Mouse (Mus musculus) embryonic fibroblast, embryonic 13.5 days (primary cell): ENCODE measurements around the gene Erich6b. TPM values are rescaled to one million over a fixed set of nuclear protein-coding genes. Genes with fewer than 3 reads are reported as not detected.

Experiments
- H3K27ac ChIP-seq: 2 replicates; pipeline ENCODE4 v1.5.1; 2012; ENCODE audit warnings: low read length, control low read depth, inconsistent platforms; ENCODE audit not compliant: insufficient read depth
- H3K4me1 ChIP-seq: 2 replicates; pipeline ENCODE4 v1.6.1; 2011; ENCODE audit warnings: low read length; ENCODE audit not compliant: control insufficient read depth, insufficient read depth
- H3K4me3 ChIP-seq: 2 replicates; pipeline ENCODE4 v1.5.1; 2011; ENCODE audit warnings: mild to moderate bottlenecking, control low read depth, low read length; ENCODE audit not compliant: insufficient read depth
- CTCF ChIP-seq: IDR thresholded peaks from 2 replicates; pipeline ENCODE4 v1.5.1; 2011; ENCODE audit warnings: mild to moderate bottlenecking, control low read depth, low read length, moderate library complexity, borderline replicate concordance; ENCODE audit not compliant: insufficient read depth
- POLR2A ChIP-seq: IDR thresholded peaks from 2 replicates; pipeline ENCODE4 v1.6.1; 2011; ENCODE audit warnings: low read depth, mild to moderate bottlenecking, control low read depth, low read length, moderate library complexity
- polyA plus RNA-seq: library from polyadenylated mRNA; stranded (reverse); fragments of >200 nt; gene quantifications from 2 replicates; pipeline ENCODE4 v1.2.4, GENCODE M21; 2011; ENCODE audit warnings: low read depth; ENCODE audit not compliant: missing spikeins, insufficient read length

The Erich6b gene
- not detected in 2 replicates for polyA plus RNA-seq

DNA sequence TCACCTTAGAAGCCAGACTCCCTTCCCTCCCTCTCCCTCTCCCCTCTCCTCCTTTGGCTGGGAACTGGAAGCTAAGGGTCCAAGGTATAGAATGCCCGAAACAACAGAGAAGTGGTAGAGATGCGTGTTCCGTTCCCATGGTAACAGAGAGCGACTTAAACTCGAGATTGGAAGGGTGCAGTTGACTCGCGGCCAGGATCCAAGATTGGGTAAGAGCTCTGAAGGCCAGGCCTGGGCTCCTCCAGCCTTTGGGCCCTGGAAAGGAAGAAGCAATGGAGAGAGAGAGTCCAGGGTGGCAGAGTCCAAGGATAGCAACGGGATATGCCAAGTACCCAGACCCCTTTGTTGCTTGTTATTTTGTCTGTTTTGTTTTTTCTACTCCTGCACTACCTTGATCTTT, at the start of gene Erich6b:
TSS of gene Erich6b (plus strand) at position 180 of the 400 bp plus-strand sequence.
- TF ChIP-seq CTCF (no peak), POLR2A (no peak)
- H3K27ac ChIP-seq, result no peak within 1 kb of the TSS
- no peak within 1 kb of the TSS for H3K4me3 ChIP-seq
- H3K4me1 ChIP-seq, result no peaks in the 10 kb centered on the region

DNA sequence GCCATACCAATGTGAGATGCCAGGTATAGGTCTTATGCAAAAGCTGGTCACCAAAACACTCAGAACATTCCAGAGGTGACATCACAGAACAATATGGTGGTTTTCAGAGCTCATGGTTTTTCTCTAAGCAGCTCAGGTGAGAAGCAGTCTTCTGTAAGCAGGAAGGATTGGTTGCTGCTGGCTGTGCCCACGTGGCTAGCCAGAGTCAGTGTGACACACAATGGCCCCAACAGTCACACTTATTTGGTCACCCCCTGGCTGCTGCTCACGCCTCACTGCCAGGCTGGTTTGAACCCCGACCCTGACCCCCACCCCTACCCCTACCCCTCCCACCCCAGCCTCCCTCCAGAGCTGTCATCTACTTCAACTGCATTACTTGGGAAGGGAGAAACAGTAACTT, 49.1 kb upstream of the Erich6b start, which contains the start of gene Spert:
TSS of gene Spert (minus strand) at position 139 of the 400 bp plus-strand sequence.
- Histone ChIP-seq H3K4me3 (no peak within 1 kb of the TSS), H3K27ac (no peak within 1 kb of the TSS), H3K4me1 (no peaks in the 10 kb centered on the region)
- no peak for TF ChIP-seq CTCF
- no peak for TF ChIP-seq POLR2A

DNA sequence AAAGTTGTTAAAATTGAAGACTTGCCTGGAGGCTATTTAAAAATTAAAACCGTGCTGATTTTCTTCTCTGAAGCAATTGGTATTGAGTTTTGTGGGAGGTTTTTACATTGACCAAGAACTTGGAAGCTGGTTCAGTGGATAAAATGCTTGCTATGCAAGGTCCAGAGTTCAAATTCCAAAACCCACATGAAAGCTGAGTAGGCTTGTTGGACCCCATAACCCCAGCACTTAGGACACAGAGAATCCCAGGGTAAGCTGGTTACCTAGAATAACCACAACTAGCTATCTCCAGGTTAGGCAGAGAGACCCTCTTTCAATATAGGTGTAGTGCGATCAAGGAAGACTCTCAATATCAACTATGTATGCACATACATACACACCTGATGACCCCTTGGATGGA, 32.9 kb upstream of the Erich6b start:
- no peak for TF ChIP-seq POLR2A
- TF ChIP-seq CTCF, result no peak
- no peaks in the 10 kb centered on the region for H3K4me1 ChIP-seq
- H3K27ac ChIP-seq, result no peak overlapping the region
- no peak overlapping the region for H3K4me3 ChIP-seq

DNA sequence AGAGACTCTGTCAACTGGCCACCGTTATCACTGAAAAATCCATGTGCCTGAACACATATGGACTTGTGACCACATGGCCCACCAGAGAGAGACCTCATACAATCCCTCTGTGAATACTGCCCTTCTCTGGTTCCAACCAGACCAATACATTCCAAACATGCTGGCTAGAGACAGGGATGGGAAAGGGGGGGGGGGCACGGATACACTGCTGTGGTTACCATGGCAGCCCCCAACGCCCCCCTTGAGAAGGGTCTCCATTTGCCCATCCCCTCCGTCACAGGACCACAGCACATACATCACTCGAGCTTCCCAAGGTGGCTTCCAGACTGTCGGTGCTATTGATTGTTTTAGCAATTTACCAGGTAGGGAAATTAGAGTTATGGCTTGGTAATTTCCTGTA, 25.7 kb upstream of the Erich6b start:
- TF ChIP-seq POLR2A, result no peak
- TF ChIP-seq CTCF, result no peak
- H3K4me3 ChIP-seq, result no peak overlapping the region
- H3K27ac ChIP-seq, result no peak overlapping the region
- H3K4me1 ChIP-seq, result no peaks in the 10 kb centered on the region

DNA sequence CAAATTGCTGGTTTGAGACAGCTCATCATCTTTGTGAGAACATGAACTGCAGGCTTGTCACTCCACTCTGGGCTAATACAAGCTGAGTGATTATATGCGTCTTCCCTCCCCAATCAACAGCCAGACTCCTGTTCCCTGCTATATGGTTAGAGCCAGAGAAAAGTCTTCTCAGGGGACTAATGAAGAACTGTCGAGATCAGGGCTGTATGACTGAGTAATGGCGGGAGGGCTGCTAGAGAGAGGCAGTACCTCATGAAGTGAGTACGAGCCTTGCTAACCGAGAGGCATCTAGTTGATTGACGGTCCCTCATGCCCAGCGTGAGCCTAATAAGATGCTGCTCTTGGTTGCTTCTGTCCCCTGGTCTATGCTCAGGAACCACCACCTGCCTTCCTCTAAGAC, 19.1 kb upstream of the Erich6b start:
- no peak for TF ChIP-seq POLR2A
- TF ChIP-seq CTCF, result no peak
- no peak overlapping the region for H3K4me3 ChIP-seq
- no peaks in the 10 kb centered on the region for H3K4me1 ChIP-seq
- H3K27ac ChIP-seq, result no peak overlapping the region

DNA sequence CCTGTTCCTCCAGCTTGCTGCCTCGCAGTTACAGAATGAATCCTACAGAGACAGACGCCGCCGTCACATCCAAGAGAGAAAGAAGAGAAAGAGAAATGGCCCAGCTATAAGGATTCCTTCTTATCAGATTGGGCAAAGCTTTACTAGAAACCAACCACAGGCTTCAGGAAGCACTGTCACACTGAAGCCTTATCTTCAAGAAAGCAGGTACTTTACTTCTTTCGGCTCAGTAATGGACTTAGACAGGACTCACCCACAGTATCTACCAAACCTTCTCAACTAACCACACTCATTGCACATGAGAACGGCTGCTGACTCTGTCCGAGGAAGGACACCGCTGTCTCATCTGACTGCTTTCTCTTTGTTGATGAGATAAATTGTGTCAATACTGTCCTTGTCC, 13.2 kb upstream of the Erich6b start:
- no peak overlapping the region for H3K4me3 ChIP-seq
- TF ChIP-seq CTCF (no peak), POLR2A (no peak)
- no peaks in the 10 kb centered on the region for H3K4me1 ChIP-seq
- H3K27ac ChIP-seq, result no peak overlapping the region

DNA sequence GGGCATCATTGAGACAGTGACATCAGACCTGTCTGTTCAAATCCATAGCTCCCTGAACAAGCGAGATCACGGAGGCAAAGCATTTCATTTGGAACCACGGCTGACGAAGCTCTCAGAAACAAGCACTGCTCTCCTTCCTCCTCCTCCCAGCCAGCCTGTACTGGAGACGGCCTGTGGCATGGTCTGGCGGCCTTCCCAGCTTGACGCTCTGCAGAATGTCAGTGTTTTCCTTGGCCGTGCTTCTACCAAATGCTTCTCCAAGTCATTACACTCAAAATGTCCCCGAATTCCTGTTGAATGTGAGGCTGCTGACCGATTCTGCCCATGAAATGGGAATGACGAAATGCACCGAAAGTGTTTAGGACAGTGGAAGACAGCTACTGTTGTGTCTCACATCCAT, 6.7 kb upstream of the Erich6b start:
- Histone ChIP-seq H3K4me3 (no peak overlapping the region), H3K27ac (peak overlapping the region; percentile 43; the same call in 1 of the 2 replicates), H3K4me1 (0 out of 2 replicates have a peak, but pooled peaks cover 4% of the 10 kb centered on the region)
- no peak for TF ChIP-seq POLR2A
- no peak for TF ChIP-seq CTCF

DNA sequence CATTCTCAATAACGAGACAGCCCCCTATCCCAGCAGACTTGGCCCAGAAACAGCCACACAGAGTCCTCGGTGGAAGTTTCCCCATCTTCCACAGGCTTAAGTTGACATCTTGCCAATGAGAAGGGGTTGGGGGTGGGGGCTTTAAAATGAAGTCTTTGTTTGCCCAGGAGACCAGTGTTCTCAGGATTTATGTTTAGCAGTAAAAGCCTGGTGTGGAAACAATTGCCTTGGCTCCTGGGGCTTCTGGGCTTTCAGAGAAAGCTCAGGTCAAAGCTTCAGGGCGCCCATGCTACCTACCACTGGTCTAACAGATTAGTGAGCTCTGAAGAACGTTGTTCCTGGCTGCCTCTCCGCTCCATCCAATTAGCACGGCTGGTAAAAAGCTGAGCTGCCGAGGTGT, 6.0 kb upstream of the Erich6b start:
- no peak for TF ChIP-seq CTCF
- no peak for TF ChIP-seq POLR2A
- Histone ChIP-seq H3K4me3 (no peak overlapping the region), H3K4me1 (0 out of 2 replicates have a peak, but pooled peaks cover 4% of the 10 kb centered on the region), H3K27ac (peak overlapping the region; percentile 43; the same call in 1 of the 2 replicates)

DNA sequence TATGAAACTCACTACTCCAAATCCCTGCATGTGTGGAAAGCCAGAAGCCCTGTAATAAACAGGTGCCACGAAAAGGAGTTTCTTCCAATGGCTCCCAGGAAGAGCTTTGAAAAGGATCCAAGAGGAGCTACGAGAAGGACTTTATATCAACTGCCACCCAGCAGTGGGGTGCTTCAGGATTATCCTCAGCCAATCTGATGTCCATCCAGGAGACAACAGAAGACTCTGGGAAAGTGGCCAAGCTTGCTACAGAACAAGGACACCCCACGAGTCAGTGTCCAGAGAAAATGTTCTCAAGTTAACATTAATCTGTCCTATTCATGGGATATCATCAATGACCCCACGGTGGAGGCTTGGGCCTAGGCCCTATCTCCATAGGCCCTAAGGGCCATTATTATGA, 4.4 kb upstream of the Erich6b start:
- Histone ChIP-seq H3K4me3 (no peak overlapping the region), H3K27ac (no peak overlapping the region), H3K4me1 (0 out of 2 replicates have a peak, but pooled peaks cover 4% of the 10 kb centered on the region)
- TF ChIP-seq CTCF (no peak), POLR2A (no peak)

DNA sequence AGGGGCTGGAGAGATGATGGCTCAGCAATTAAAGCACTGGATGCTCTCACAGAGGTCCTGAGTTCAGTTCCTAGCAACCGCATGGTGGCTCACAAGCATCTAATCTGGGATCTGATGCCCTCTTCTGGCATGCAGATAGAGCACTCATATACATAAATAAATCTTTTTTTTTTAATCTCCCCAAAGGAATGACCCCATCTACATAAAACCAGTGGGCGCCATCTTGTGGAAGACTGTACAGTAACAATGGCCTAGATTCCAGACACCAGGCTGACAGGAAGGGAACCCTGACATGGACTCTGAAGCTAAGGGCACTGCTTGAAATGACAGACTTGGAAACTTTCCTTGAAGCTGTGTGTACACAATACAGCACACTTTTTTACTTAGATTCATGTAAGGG, 1.2 kb upstream of the Erich6b start:
- TF ChIP-seq POLR2A (no peak), CTCF (no peak)
- Histone ChIP-seq H3K4me1 (no peaks in the 10 kb centered on the region), H3K27ac (no peak overlapping the region), H3K4me3 (no peak overlapping the region)
